Comparison of ENCODE assay signal across 10 mouse cellular contexts in genomic region chr3:89420421-89420820, GRCm38 (mm10). TPM values are rescaled to one million over a fixed set of nuclear protein-coding genes. Genes with fewer than 3 reads are reported as not detected.
DNase-seq lines count a peak whose midpoint lies in the region; ATAC-seq and TF ChIP-seq lines count a peak whose summit lies in the region.
"Had no signal": no experiment of that assay in that cellular context is flagged by ENCODE, and none has a peak within 500 bp of the region (broad histone marks: within the 10 kb centered on the region; RNA-seq: fewer than 3 reads in every experiment).

No protein-coding gene starts in this region.

- H3ac ChIP-seq in C2C12 (ENCODE audit: control insufficient read depth, insufficient read length, low read depth) = no peak overlapping the region

- no peak for DNase-seq in heart, adult 8-10 months (ENCODE audit: low spot score)
- no peak for DNase-seq in liver, embryonic 13.5 days
- no peak for DNase-seq in testis, postnatal 14 days (ENCODE audit: low spot score)
- DNase-seq in thymus, postnatal 36 days = no peak
- DNase-seq in cerebellum, adult 8-10 months = no peak
- DNase-seq: cerebellum, adult 9-11 months; kidney, postnatal 10 days had no signal

- H3K4me1 ChIP-seq in heart, embryonic 15.5 days (replicated peaks) = peaks cover 50% of the 10 kb centered on the region
- H3K4me1 ChIP-seq in embryonic facial prominence, embryonic 12.5 days = peaks cover 40% of the 10 kb centered on the region
- H3K4me1 ChIP-seq in liver, embryonic 13.5 days (replicated peaks) = peaks cover 82% of the 10 kb centered on the region

- no peak for ATAC-seq in heart, embryonic 15.5 days (replicated peaks; ENCODE audit: insufficient number of reproducible peaks, insufficient read depth, low FRiP score, low read depth)
- no peak for ATAC-seq in embryonic facial prominence, embryonic 12.5 days (ENCODE audit: insufficient number of reproducible peaks, insufficient read depth, low FRiP score, low TSS enrichment)
- ATAC-seq in liver, embryonic 13.5 days (ENCODE audit: low read depth) = no peak

- peaks cover 88% of the 10 kb centered on the region for H3K79me2 ChIP-seq in C2C12 (ENCODE audit: control insufficient read depth, insufficient read depth)

- H3K4me2 ChIP-seq in heart, embryonic 15.5 days = peak overlapping the region; percentile 71
- peak overlapping the region; percentile 79 for H3K4me2 ChIP-seq in embryonic facial prominence, embryonic 12.5 days (replicated peaks)
- peak overlapping the region; percentile 97 for H3K4me2 ChIP-seq in liver, embryonic 13.5 days

- no peaks in the 10 kb centered on the region for H3K9me3 ChIP-seq in heart, embryonic 15.5 days (replicated peaks)
- H3K9me3 ChIP-seq in embryonic facial prominence, embryonic 12.5 days = no peaks in the 10 kb centered on the region
- no peaks in the 10 kb centered on the region for H3K9me3 ChIP-seq in liver, embryonic 13.5 days (replicated peaks)

- peaks cover 33% of the 10 kb centered on the region for H3K36me3 ChIP-seq in heart, embryonic 15.5 days
- H3K36me3 ChIP-seq in C2C12 (ENCODE audit: control insufficient read depth, insufficient read depth) = peaks cover 48% of the 10 kb centered on the region
- H3K36me3 ChIP-seq in embryonic facial prominence, embryonic 12.5 days = peaks cover 29% of the 10 kb centered on the region
- H3K36me3 ChIP-seq in liver, embryonic 13.5 days = peaks cover 46% of the 10 kb centered on the region

- peak overlapping the region; percentile 99 for H3K27ac ChIP-seq in heart, embryonic 15.5 days
- peak overlapping the region; percentile 79 for H3K27ac ChIP-seq in embryonic facial prominence, embryonic 12.5 days
- H3K27ac ChIP-seq in liver, embryonic 13.5 days = peak overlapping the region; percentile 98

- H3K79me3 ChIP-seq in C2C12 (ENCODE audit: low read depth) = peaks cover 54% of the 10 kb centered on the region

- no peak for TF ChIP-seq CTCF in C2C12 (IDR thresholded peaks at IDR 0.05; ENCODE audit: control insufficient read depth, insufficient read depth, insufficient read length)

- H3K27me3 ChIP-seq in heart, embryonic 15.5 days = no peaks in the 10 kb centered on the region
- no peaks in the 10 kb centered on the region for H3K27me3 ChIP-seq in C2C12 (ENCODE audit: control insufficient read depth, insufficient read depth, insufficient read length)
- no peaks in the 10 kb centered on the region for H3K27me3 ChIP-seq in embryonic facial prominence, embryonic 12.5 days
- no peaks in the 10 kb centered on the region for H3K27me3 ChIP-seq in liver, embryonic 13.5 days

- WGBS in heart, embryonic 15.5 days = 63% methylated on average over 2 of the region's 2 CpGs
- 59% methylated on average over 2 of the region's 2 CpGs for WGBS in embryonic facial prominence, embryonic 12.5 days
- 40% methylated on average over 2 of the region's 2 CpGs for WGBS in liver, embryonic 13.5 days (ENCODE audit: insufficient replicate concordance)

- H3K4me3 ChIP-seq in heart, embryonic 15.5 days = peak overlapping the region; percentile 70
- peak overlapping the region; percentile 73 for H3K4me3 ChIP-seq in C2C12 (ENCODE audit: insufficient read depth, poor library complexity, severe bottlenecking)
- H3K4me3 ChIP-seq in embryonic facial prominence, embryonic 12.5 days = peak overlapping the region; percentile 46; the same call in 1 of the 2 replicates
- peak overlapping the region; percentile 76 for H3K4me3 ChIP-seq in liver, embryonic 13.5 days (replicated peaks)

- peak overlapping the region; percentile 20; the same call in 1 of the 2 replicates for H3K9ac ChIP-seq in heart, embryonic 15.5 days
- H3K9ac ChIP-seq in embryonic facial prominence, embryonic 12.5 days = no peak overlapping the region
- H3K9ac ChIP-seq in liver, embryonic 13.5 days = peak overlapping the region; percentile 71

TF ChIP-seq in C2C12, 6 proteins besides CTCF, POLR2A, EP300 and RAD21:
- no peak for TF ChIP-seq MYOD1 (IDR thresholded peaks at IDR 0.05; ENCODE audit: control insufficient read depth, insufficient read length, low read depth)
- TF ChIP-seq FOSL1 (IDR thresholded peaks at IDR 0.05; ENCODE audit: insufficient read depth, low read length, poor library complexity, severe bottlenecking) = no peak
- no peak for TF ChIP-seq CEBPB (IDR thresholded peaks at IDR 0.05; ENCODE audit: low read depth)
- TF ChIP-seq MYOG (IDR thresholded peaks at IDR 0.05; ENCODE audit: control insufficient read depth, extremely low read depth, insufficient read length) = no peak
- TF ChIP-seq USF1 (IDR thresholded peaks at IDR 0.05; ENCODE audit: low read depth) = no peak
- TF ChIP-seq MAX (IDR thresholded peaks at IDR 0.05) = no peak
TF ChIP-seq in C2C12: peak in this region for 0.

RNA-seq across cellular contexts. Expression of gene Shc1, which starts 2.2 kb away (rescaled TPM):
- polyA plus RNA-seq in heart, embryonic 15.5 days (2015; fragmentation: Nextera tagmentation; extraction: Ambion mirVana) = 60.6 and 79.9 TPM in 2 replicates
- 10 to 100 TPM; 33.3 to 37.7 (median 36.5) TPM for total RNA-seq in heart, adult 8-10 months (2022)
- polyA plus RNA-seq in C2C12 (2012; fragmentation: generic; extraction: Trizol) = 86.3 TPM
- polyA plus RNA-seq in embryonic facial prominence, embryonic 12.5 days (2016; fragmentation: Nextera tagmentation; extraction: Ambion mirVana) = 94.5 and 97.5 TPM in 2 replicates
- 42.3 and 51.4 TPM in 2 replicates for polyA plus RNA-seq in liver, embryonic 13.5 days (2015; fragmentation: Nextera tagmentation; extraction: Ambion mirVana)

RNA-seq across cellular contexts. Expression of gene Cks1b, which starts 2.2 kb away (rescaled TPM):
- polyA plus RNA-seq in heart, embryonic 15.5 days (2015; fragmentation: Nextera tagmentation; extraction: Ambion mirVana) = 266 and 291 TPM in 2 replicates
- total RNA-seq in heart, adult 8-10 months (2022) = 1 to 10 TPM; 3.8 to 5.4 (median 4.2) TPM
- polyA plus RNA-seq in C2C12 (2012; fragmentation: generic; extraction: Trizol) = 446 TPM
- polyA plus RNA-seq in embryonic facial prominence, embryonic 12.5 days (2016; fragmentation: Nextera tagmentation; extraction: Ambion mirVana) = 480 and 499 TPM in 2 replicates
- 282 and 301 TPM in 2 replicates for polyA plus RNA-seq in liver, embryonic 13.5 days (2015; fragmentation: Nextera tagmentation; extraction: Ambion mirVana)

RNA-seq across cellular contexts. Expression of gene Flad1, which starts 8.8 kb away (rescaled TPM):
- polyA plus RNA-seq in heart, embryonic 15.5 days (2015; fragmentation: Nextera tagmentation; extraction: Ambion mirVana) = 34.0 and 35.1 TPM in 2 replicates
- 10 to 100 TPM; 55.5 to 71.8 (median 67.9) TPM for total RNA-seq in heart, adult 8-10 months (2022)
- 11.0 TPM for polyA plus RNA-seq in C2C12 (2012; fragmentation: generic; extraction: Trizol)
- 30.3 TPM in 2 replicates for polyA plus RNA-seq in embryonic facial prominence, embryonic 12.5 days (2016; fragmentation: Nextera tagmentation; extraction: Ambion mirVana)
- polyA plus RNA-seq in liver, embryonic 13.5 days (2015; fragmentation: Nextera tagmentation; extraction: Ambion mirVana) = 18.0 and 18.7 TPM in 2 replicates

RNA-seq across cellular contexts. Expression of gene Pygo2, which starts 9.6 kb away (rescaled TPM):
- polyA plus RNA-seq in heart, embryonic 15.5 days (2015; fragmentation: Nextera tagmentation; extraction: Ambion mirVana) = 21.1 and 28.1 TPM in 2 replicates
- total RNA-seq in heart, adult 8-10 months (2022) = 10 to 100 TPM; 13.3 to 17.9 (median 14.9) TPM
- polyA plus RNA-seq in C2C12 (2012; fragmentation: generic; extraction: Trizol) = 53.1 TPM
- polyA plus RNA-seq in embryonic facial prominence, embryonic 12.5 days (2016; fragmentation: Nextera tagmentation; extraction: Ambion mirVana) = 67.3 and 67.9 TPM in 2 replicates
- polyA plus RNA-seq in liver, embryonic 13.5 days (2015; fragmentation: Nextera tagmentation; extraction: Ambion mirVana) = 11.0 and 12.0 TPM in 2 replicates

RNA-seq across cellular contexts. Expression of gene Pbxip1, which starts 16.1 kb away (rescaled TPM):
- 62.4 and 64.7 TPM in 2 replicates for polyA plus RNA-seq in heart, embryonic 15.5 days (2015; fragmentation: Nextera tagmentation; extraction: Ambion mirVana)
- total RNA-seq in heart, adult 8-10 months (2022) = 10 to 100 TPM; 67.8 to 74.7 (median 71.2) TPM
- 34.6 TPM for polyA plus RNA-seq in C2C12 (2012; fragmentation: generic; extraction: Trizol)
- polyA plus RNA-seq in embryonic facial prominence, embryonic 12.5 days (2016; fragmentation: Nextera tagmentation; extraction: Ambion mirVana) = 29.8 and 30.1 TPM in 2 replicates
- 6.0 and 6.8 TPM in 2 replicates for polyA plus RNA-seq in liver, embryonic 13.5 days (2015; fragmentation: Nextera tagmentation; extraction: Ambion mirVana)
